Mouse (Mus musculus) heart, postnatal 14 days (tissue): Measurements from ENCODE around the gene Vamp1. TPM values are rescaled to one million over a fixed set of nuclear protein-coding genes. Genes with fewer than 3 reads are reported as not detected.

Experiments used
- DNase-seq, 2 experiments: peaks; one replicate each; pipeline ENCODE4 v3.0.0; 2021 to 2022
- intact Hi-C: fragments of 180-260 bp; cut with DNase I; formaldehyde crosslinking; loops from one replicate; pipeline ENCODE4 v1.15.1; 2025
- long read RNA-seq, 2 experiments: library from polyadenylated mRNA; stranded (forward); transcript quantifications; one replicate each; pipeline ENCODE4 v2.0.0; 2021
- total RNA-seq, 2 experiments: library from RNA; stranded (reverse); gene quantifications; 2 replicates each; pipeline ENCODE4 v1.2.3; 2021

Vamp1 gene
- total RNA-seq = 1 to 10 TPM; 9.3 to 9.8 TPM
- long read RNA-seq, experiment 1, partial matches to known transcripts = 0 of 1 reads
- long read RNA-seq, experiment 1, other reads (novel, unspliced or antisense) = 1 of 1 reads
- long read RNA-seq, experiment 2, partial matches to known transcripts = 1 of 2 reads
- long read RNA-seq, experiment 2, other reads (novel, unspliced or antisense) = 1 of 2 reads

GRCm38 (mm10) chr6:125215148-125215954 is at the start of gene Vamp1:
Gene Vamp1, plus strand, starts transcription at chr6:125215551.
- peak; percentile 88 to 94 for DNase-seq
- intact Hi-C loops = loop anchor here (5.0 kb wide), 1 partner anchor 147 kb away; no protein-coding TSS in a partner anchor

- intact Hi-C loops = no loop called here
- peak; percentile 86 to 91 for DNase-seq
These were observed 49.1 kb upstream of the Vamp1 start, which contains the start of gene Gapdh for GRCm38 (mm10) chr6:125166051-125166751. Gene Gapdh, minus strand, starts transcription at chr6:125166467.

DNA sequence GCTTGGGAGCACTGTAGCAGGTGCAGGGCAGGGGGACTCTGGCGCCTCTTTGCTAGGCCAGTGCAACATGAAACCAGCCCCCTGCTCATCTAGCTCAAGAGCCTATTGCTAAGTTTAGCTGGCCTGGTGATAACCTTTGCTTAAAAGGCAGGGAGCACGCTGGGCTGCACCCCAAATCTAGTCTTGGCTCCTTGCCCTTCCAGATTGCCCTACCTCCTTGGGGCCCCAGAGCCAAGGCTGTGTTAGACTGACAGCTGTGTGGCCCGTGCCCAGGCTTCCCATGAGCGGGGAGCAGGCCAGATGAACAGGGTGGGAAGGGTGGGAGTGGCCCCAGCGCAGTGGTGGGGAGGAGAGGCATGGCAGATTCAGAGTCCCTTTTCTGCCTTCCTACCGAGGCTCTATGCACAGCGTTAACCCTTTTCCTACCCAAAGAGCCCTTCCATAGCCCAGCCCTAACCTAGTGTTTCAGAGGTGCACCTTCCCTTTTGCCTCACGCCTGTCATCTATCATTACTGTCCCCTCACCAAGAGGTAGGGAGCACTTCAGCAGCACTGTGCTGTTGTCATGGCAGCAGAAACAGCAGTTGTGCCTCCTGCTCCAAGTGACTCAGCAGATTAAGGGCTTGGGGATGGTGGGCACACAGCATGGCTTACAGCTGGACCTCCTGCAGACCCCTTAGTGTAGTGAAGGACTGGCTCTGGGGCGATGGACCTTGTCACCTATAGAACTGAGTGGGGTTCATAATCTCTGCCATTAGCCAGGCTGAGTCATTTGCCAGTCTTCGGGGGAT is 48.3 kb upstream of the Vamp1 start:
- intact Hi-C loops = no loop called here
- DNase-seq = peak; percentile 64 to 78

- intact Hi-C loops = no loop called here
- DNase-seq = no peak
These were observed 47.3 kb upstream of the Vamp1 start for GRCm38 (mm10) chr6:125168086-125168485.

DNA sequence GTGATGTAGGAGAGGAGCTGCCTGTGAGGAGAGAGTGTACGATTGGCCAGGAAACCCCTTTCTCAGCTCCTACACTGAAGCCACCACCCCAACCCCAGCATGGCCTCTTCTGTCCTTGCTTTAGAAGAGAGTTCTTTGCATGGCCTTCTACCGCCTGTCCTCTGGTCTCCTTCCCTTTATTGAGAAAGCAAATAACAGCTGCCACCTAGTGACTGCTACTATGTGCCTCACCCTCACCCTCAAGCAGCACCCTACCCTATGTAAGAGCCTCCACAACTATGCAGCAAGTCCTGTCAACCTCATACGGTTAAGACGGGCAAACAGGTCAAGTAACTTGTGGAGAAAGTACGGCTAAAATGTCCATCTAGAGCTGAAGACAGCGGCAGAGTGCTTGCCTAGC is 45.2 kb upstream of the Vamp1 start:
- intact Hi-C loops = loop anchor here (1.0 kb wide), 1 partner anchor 19 kb away; no protein-coding TSS in a partner anchor
- no peak for DNase-seq

DNA sequence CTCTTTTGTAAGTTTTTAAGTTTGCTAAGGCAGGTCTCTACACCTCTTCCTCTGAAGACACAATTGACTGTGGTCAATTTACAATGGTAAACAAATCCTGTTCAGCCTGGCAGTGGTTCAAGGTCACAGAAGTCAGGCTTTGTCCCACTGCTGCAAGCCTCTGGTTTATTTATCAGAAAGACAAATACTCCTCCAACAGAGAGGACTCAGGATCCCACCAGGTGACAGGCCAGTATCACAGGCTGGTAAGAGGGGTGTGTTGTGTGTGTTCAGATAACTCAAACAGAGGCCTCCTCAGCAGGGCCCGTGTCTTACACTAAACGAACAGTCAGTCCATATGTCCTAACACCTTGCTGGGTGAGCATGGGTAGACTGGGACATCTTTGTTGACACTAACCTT is 42.9 kb upstream of the Vamp1 start:
- intact Hi-C loops = no loop called here
- no peak for DNase-seq

DNA sequence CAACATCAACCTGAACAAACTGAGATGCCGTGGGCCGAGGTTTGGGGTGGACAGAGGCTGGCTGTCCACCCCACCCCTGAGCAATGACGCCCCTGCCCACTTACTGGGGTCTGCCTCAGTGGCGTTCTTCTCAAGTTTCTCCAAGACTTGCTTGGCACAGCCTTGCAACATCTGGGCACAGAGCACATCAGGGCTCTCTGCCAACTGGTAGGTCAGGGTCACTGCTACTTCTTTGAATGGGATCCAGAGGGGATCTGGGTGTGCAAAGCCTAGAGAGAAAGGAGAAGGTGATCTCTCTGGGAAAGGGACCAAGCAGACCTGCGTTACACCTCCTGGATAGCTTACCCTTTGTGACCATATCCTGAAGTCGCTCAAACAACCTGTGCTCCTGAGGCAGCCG is 42.1 kb upstream of the Vamp1 start:
- intact Hi-C loops = no loop called here
- no peak for DNase-seq

GRCm38 (mm10) chr6:125175469-125175868 is 39.9 kb upstream of the Vamp1 start:
- DNase-seq = no peak
- intact Hi-C loops = no loop called here

GRCm38 (mm10) chr6:125179601-125180000 is 35.8 kb upstream of the Vamp1 start:
- intact Hi-C loops = no loop called here
- no peak for DNase-seq

GRCm38 (mm10) chr6:125182133-125182532 is 33.2 kb upstream of the Vamp1 start:
- no peak for DNase-seq
- intact Hi-C loops = no loop called here

DNA sequence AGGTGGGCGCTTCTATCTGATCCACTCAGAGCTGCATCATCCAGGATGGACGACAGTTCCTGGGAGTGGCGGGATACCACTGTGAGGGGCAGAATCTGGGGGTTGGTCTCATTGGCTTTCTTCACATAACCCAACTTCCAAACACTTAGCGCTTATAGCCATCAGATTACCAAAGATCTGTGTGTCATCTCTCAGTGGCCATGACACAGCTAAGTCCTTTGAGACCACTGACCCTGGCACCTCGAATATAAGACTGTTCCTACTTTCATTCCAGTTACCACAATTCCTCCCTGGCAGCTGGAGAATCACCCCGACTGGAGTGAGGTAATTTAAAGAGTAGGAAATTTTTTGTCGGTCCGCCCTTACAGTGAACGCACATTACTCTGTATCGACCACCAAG is 29.1 kb upstream of the Vamp1 start:
- intact Hi-C loops = no loop called here
- DNase-seq = no peak

GRCm38 (mm10) chr6:125190816-125191215 is 24.5 kb upstream of the Vamp1 start:
- DNase-seq = no peak
- intact Hi-C loops = loop anchor here (5.0 kb wide), 1 partner anchor 44 kb away; the partner anchor contains the start of gene Iffo1

DNA sequence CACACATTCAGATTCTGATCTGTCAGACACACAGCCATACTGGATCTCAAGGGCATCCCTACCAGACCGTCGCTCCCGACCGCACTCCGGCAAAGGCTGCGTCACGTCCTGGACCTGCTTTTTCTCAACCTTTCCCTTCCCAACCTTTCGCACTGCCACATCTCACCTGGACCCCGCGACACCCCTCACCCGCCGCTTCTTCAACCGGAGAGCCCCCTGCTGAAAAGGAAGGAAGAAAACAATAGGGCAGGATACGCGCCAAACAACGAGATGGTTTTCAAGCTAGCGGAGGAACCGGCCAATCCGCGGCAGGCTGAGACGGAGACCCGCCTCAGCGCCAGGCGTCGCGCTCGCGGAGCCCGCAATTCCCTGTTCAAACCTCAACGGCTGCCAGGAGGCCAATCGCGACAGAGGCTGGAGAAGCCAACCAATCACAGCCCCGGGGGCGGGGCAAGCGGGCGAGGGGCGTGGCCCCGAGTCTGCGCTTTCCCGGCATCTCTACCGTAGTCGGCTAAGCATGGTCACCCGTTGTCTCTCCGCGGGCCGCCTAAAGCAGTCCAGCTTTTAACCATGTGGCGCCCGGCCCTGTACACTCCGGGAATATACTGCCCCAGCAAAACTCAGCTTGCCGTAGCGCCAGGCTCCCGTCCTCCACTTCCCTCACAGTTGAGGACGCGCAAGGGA is 23.9 kb upstream of the Vamp1 start, which contains the start of the genes Ncapd2 and Mrpl51:
Gene Ncapd2 (minus strand): TSS at position 370 of the 684 bp plus-strand sequence.
Gene Mrpl51 (plus strand): TSS at position 470 of the 684 bp plus-strand sequence.
- intact Hi-C loops = loop anchor here (5.0 kb wide), 1 partner anchor 44 kb away; the partner anchor contains the start of gene Iffo1
- DNase-seq = peak; percentile 98

GRCm38 (mm10) chr6:125192016-125192714 is 23.2 kb upstream of the Vamp1 start:
- intact Hi-C loops = loop anchor here (5.0 kb wide), 1 partner anchor 45 kb away; the partner anchor contains the start of gene Iffo1
- peak; percentile 89 to 93 for DNase-seq

DNA sequence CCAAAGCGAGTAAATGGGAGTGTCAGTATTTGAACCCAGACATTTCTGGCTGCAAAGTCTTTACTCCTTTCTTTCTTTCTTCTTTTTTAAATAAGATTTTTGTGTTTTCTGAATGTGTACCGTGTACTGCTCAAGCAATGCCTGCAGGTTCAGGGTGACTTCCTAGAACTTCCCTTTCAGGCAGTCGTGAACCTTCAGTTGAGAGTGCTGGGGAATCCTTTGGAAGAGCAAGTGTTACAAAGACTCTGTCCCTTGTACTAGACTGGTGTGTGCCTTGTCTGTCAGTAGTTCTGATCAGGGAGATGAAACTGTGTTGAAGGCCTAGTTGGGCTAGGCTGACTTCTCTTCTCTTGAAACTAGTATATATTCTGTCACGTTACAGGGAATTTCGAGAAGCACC is 22.5 kb upstream of the Vamp1 start:
- DNase-seq = no peak
- intact Hi-C loops = loop anchor here (5.0 kb wide), 1 partner anchor 46 kb away; the partner anchor contains the start of gene Iffo1

DNA sequence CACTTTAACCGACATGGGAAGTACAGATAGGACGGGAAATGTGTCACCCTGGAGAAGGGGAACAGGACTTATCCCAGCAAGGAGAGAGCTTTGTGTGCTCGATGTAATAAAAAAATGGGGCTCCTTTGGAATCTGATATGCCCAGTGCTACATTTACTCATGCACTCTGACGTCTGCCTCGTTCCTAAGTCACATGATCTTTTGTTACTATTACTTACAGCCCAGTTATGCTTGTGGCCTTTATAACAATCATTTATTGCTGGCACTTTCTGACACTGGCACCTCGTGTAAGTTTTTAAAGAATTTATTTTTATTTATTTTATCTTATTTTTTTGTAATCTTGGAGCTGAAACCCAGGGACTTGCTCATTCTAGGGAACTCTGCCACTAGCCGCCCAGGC is 22.0 kb upstream of the Vamp1 start:
- intact Hi-C loops = loop anchor here (5.0 kb wide), 1 partner anchor 46 kb away; the partner anchor contains the start of gene Iffo1
- DNase-seq = no peak

DNA sequence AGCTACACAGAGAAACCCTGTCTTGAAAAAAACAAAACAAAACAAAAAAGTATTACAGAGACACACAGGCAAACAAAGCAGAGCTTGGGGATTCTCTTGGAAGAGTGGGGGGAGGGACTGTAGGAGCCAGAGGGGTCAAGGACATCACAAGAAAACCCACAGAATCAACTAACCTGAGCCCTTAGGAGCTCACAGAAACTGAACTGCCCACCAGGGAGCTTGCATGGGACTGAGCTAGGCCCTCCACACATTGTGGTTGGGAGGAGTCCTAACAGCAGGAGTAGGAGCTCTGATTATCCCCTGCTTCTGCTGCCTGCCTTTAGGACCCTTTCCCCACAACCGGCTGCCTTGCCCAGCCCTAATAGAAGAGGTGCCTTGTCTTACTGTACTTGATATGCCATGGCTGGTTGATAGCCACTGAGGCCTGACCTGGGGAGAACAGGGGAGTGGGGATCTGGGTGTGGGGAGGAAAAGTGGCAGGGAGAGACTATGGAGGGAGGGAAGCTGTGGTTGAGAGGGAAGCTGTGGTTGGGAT is 19.7 kb upstream of the Vamp1 start:
- DNase-seq = no peak
- intact Hi-C loops = no loop called here

DNA sequence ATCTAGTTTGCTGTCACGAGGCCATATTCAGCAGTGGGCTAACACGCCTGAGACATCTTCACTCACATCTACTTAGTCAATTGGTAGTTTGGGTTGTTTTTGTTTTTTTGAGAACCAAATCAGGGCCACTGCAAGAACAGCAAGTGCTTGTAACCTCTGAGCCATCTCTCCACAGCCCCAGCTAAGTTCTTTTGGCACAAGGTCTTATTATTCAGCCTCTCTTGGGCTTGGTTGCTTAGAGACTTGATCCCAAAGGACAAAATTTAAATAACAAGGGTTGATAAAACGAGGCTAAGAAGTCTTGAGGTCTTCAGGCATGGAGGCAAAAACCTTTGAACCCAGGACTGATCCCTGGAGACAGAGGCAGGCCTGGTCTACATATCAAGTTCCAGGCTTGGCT is 19.1 kb upstream of the Vamp1 start:
- intact Hi-C loops = no loop called here
- no peak for DNase-seq
